Mouse (Mus musculus): ENCODE data around the gene Tenm4. TPM values are rescaled to one million over a fixed set of nuclear protein-coding genes. Genes with fewer than 3 reads are reported as not detected.
A peak's percentile ranks its signal among the peaks of the same experiment; 100 is the strongest.

Gene Tenm4
- polyA plus RNA-seq, 1 experiment from 2014 or later, result 62.8 TPM

DNA sequence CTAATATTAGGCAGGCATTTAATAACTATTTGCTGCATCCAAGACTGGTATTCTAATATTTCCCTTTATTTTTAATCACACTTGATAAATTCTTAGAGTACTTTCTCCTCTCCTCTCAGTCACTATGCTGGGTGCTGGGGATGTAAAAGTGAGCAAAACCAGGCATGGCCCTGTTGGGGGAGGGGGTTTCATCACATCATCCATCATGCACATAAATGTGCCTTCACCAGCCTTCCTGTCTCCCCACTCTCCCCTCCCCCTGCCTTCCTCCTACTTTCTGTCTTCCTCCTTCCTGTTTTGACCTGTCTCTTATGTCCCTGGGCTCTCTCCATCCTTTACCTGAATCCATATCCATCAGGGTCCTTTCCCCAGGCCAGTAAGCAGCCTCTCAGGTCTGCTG lies 416.4 kb downstream of the Tenm4 start:
- no peak overlapping the region for H3K4me3 ChIP-seq
- no peak overlapping the region for H3K9ac ChIP-seq
- ATAC-seq (ENCODE audit: insufficient number of reproducible peaks, insufficient read depth, low FRiP score, low TSS enrichment), result no peak
- H3K4me2 ChIP-seq (replicated peaks), result no peak overlapping the region
- no peaks in the 10 kb centered on the region for H3K36me3 ChIP-seq
- H3K4me1 ChIP-seq, result no peaks in the 10 kb centered on the region
- no peaks in the 10 kb centered on the region for H3K9me3 ChIP-seq
- no peaks in the 10 kb centered on the region for H3K27me3 ChIP-seq
- H3K27ac ChIP-seq, result no peak overlapping the region

DNA sequence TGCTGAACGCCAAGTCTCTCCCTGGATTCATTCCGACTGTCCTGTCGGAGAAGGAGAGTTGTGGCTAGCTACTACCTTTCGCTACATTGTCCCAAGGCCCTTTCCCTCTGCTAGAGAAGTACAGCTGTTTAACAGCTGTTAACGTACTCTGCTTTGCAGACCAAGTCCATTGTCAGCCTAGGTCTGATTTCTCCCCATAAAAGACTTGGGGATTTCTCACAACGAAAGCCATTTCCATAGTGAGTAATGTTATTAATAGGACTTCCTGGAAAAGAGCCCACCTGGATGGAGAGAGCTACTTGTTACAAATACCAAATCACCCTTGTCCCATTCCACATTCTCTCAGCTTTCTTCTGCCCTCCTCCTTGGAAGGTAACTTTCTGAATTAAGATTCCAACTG lies 417.5 kb downstream of the Tenm4 start:
- ATAC-seq (ENCODE audit: insufficient number of reproducible peaks, insufficient read depth, low FRiP score, low TSS enrichment), result no peak
- Histone ChIP-seq H3K36me3 (no peaks in the 10 kb centered on the region), H3K27me3 (no peaks in the 10 kb centered on the region), H3K4me3 (no peak overlapping the region), H3K4me2 (replicated peaks) (no peak overlapping the region), H3K27ac (no peak overlapping the region), H3K4me1 (no peaks in the 10 kb centered on the region), H3K9ac (no peak overlapping the region), H3K9me3 (no peaks in the 10 kb centered on the region)
- WGBS, result 86% methylated on average over 6 of the region's 6 CpGs

DNA sequence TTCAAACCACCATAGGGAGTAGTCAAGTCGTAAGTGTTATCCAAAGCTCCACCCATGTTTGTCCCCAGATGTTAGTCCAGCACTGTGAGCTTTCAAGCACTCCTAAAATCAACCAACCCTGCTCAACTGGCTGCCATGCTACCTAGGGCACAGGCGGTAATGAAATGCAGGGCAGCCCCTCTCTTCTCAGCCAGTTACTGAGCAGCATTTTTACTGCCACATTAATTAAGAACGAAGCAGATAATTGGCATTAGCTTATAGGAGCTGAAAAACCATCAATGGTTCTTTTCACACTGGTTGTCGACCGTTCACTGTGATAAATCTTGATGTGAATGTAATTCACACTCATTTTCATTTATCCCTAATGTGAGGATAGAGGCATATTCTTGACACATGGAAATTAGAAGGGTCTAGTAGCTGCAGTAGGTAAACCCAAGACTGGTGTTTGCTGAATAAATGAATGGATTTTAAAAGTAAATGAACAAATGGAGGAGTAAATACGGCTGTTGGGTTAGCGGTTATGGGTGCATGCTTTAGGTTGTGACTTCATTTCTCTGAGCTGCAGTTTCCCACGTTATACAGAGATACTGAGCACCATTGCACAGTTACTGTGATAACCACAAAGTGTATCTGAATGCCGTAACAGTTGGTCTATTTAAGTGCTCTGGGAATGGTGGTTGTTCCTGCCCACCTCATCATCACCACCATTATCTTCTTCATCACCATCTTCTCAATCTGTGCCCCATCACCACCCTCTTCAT lies 424.7 kb downstream of the Tenm4 start:
- H3K4me3 ChIP-seq, result no peak overlapping the region
- H3K9ac ChIP-seq, result no peak overlapping the region
- 77% methylated on average over 9 of the region's 9 CpGs for WGBS
- H3K27ac ChIP-seq, result no peak overlapping the region
- H3K36me3 ChIP-seq, result no peaks in the 10 kb centered on the region
- ATAC-seq (ENCODE audit: insufficient number of reproducible peaks, insufficient read depth, low FRiP score, low TSS enrichment), result no peak
- no peaks in the 10 kb centered on the region for H3K27me3 ChIP-seq
- peaks cover 19% of the 10 kb centered on the region for H3K4me1 ChIP-seq
- H3K4me2 ChIP-seq (replicated peaks), result no peak overlapping the region
- no peaks in the 10 kb centered on the region for H3K9me3 ChIP-seq

DNA sequence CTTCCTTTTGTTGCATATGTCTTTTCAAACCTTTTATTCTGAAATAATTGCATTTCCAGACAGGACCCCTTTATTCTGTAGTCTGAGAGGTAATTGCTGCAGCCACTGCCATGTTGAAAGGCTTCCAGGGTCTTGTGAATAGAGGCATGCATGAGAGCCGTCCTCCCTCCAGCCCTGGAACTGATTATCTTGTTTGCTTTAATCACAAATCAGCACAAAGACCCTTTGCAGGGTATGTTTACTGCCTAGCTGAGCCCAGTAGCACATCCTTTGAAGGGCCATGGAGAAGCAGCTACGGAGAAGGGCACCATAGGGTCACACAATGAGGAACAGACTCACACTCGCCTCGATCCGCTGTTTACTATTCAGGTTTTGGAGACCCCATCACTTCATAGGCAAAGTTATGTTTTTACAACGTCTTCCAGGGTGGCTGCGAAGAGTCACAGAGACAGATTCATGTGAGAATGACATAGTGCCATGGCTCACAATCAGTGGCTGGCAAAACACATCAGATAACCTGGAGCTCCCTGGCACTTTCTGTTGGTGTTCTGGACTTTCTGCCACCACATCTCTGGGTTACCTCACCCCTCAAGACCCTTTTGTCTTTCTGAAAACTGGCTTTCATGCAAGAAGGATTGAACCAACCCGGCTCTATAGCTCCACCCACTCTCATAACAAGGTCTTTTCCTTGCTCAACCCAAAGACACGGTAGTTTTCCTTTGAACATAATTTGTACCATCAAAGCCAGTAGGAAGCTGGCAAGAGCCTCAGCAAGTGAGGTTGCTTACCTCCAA lies 425.6 kb downstream of the Tenm4 start:
- ATAC-seq (ENCODE audit: insufficient number of reproducible peaks, insufficient read depth, low FRiP score, low TSS enrichment), result no peak
- Histone ChIP-seq H3K36me3 (no peaks in the 10 kb centered on the region), H3K4me1 (peaks cover 20% of the 10 kb centered on the region), H3K27ac (no peak overlapping the region), H3K4me3 (no peak overlapping the region), H3K9me3 (no peaks in the 10 kb centered on the region), H3K27me3 (no peaks in the 10 kb centered on the region), H3K9ac (no peak overlapping the region), H3K4me2 (replicated peaks) (no peak overlapping the region)
- 13% methylated on average over 9 of the region's 9 CpGs for WGBS

DNA sequence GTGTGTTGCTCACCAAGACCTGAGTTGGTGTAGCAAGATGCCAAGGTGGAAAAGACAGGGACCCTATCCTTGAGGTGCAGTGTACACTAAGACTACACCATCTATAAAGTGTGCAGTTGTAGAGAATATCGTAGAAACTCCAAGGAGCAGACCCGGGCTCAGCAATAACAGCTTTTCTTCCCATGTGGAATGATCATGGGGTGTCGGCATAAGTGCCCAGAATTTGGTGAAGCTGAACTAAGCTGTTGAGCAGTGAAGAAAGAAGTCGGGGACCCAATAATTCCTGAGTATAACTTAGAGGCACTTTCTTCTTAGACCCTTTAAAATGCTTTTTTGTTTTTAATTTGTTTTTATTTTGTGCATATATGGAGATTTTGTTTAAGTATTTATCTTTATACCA lies 426.8 kb downstream of the Tenm4 start:
- Histone ChIP-seq H3K9me3 (no peaks in the 10 kb centered on the region), H3K4me3 (no peak overlapping the region), H3K27ac (no peak overlapping the region), H3K27me3 (no peaks in the 10 kb centered on the region), H3K4me2 (replicated peaks) (no peak overlapping the region), H3K4me1 (peaks cover 20% of the 10 kb centered on the region), H3K36me3 (no peaks in the 10 kb centered on the region), H3K9ac (no peak overlapping the region)
- 97% methylated on average over 4 of the region's 4 CpGs for WGBS
- ATAC-seq (ENCODE audit: insufficient number of reproducible peaks, insufficient read depth, low FRiP score, low TSS enrichment), result no peak

DNA sequence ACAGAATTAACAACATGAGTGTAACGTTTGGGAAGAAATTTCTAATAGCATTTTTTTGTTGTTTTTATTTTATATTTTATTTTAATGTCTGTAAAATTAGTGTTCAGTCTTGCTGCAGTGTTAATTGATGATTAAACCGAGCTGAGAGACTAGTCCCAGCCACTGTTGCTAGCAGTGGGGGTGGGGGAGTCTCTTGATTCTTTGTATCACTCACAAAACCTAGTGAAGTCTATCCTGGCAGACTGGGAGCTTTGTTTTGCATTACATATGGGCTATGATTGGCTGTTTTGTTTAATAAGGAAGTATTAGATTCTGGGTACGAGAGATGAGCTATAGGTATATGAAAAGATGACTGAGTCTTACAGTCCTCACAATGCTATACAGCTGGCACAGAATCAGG lies 428.0 kb downstream of the Tenm4 start:
- Histone ChIP-seq H3K4me3 (no peak overlapping the region), H3K9me3 (no peaks in the 10 kb centered on the region), H3K27ac (no peak overlapping the region), H3K27me3 (no peaks in the 10 kb centered on the region), H3K9ac (no peak overlapping the region), H3K36me3 (no peaks in the 10 kb centered on the region), H3K4me2 (replicated peaks) (no peak overlapping the region), H3K4me1 (peaks cover 22% of the 10 kb centered on the region)
- no peak for ATAC-seq (ENCODE audit: insufficient number of reproducible peaks, insufficient read depth, low FRiP score, low TSS enrichment)
- 82% methylated on average over 3 of the region's 3 CpGs for WGBS

DNA sequence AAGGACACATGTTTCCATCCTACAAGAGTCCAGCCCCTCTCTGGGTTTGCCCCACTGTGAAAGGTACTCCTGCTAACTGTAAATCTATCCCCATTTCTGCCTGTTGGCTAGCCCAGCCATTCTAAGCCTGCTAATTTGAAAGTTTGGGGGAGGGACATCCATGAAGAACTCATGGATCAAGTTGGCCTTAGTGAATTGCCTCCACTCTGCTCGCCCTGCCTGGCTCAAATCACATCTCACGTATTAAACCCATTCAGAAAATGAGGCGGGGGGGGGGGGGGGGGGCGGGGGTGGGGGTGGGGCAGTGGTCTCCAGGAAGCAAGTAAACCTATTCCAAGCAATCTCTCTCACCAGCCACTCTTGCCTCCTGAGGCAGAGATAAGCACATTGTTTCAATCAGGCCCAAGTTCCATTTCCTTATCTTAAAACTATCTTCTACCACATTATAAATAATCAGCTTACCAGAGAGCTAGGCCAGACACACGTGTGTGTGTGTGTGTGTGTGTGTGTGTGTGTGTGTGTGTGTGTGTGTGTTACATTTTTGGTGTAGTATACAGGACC lies 429.4 kb downstream of the Tenm4 start:
- Histone ChIP-seq H3K4me2 (replicated peaks) (no peak overlapping the region), H3K36me3 (no peaks in the 10 kb centered on the region), H3K9ac (no peak overlapping the region), H3K27me3 (no peaks in the 10 kb centered on the region), H3K9me3 (no peaks in the 10 kb centered on the region), H3K4me1 (peaks cover 28% of the 10 kb centered on the region), H3K4me3 (no peak overlapping the region), H3K27ac (peak overlapping the region; percentile 65; the same call in 1 of the 2 replicates)
- WGBS, result 17% methylated on average over 5 of the region's 5 CpGs
- ATAC-seq (ENCODE audit: insufficient number of reproducible peaks, insufficient read depth, low FRiP score, low TSS enrichment), result no peak

DNA sequence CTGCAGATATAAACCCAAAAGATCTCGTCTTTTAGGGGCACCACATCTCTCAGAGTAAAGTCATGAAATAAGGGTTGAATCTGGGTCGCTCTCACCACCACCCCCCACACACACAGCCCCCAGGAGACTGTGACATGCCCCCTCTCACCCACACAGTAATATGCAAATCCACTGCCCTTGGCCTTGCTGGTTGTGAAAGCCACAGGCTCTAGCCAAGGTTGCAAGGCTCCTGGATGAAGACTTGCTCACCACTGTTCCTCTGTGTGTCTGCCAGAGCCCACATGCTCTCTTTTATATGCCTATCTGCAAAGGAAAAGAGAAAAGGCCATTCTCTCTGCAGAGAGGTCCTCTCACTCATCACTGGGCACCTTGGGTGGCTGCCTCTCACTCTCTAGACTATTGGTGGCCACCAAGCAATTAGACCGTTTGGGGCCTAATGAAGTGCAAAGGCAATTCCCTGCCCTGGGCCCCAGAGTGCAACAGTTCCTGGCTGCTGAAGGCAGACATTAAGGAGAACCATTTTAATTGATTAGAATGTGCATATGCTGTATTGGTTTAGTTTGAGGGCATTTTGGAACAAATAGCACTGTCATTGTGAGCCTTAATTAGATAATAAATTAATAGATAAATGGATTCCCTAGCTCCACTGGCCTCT lies 433.2 kb downstream of the Tenm4 start:
- Histone ChIP-seq H3K4me3 (no peak overlapping the region), H3K36me3 (no peaks in the 10 kb centered on the region), H3K27ac (peak overlapping the region; percentile 79), H3K9ac (no peak overlapping the region), H3K27me3 (no peaks in the 10 kb centered on the region), H3K4me2 (replicated peaks) (no peak overlapping the region), H3K4me1 (peaks cover 19% of the 10 kb centered on the region), H3K9me3 (no peaks in the 10 kb centered on the region)
- no peak for ATAC-seq (ENCODE audit: insufficient number of reproducible peaks, insufficient read depth, low FRiP score, low TSS enrichment)
- WGBS, result 69% methylated on average over 3 of the region's 3 CpGs

DNA sequence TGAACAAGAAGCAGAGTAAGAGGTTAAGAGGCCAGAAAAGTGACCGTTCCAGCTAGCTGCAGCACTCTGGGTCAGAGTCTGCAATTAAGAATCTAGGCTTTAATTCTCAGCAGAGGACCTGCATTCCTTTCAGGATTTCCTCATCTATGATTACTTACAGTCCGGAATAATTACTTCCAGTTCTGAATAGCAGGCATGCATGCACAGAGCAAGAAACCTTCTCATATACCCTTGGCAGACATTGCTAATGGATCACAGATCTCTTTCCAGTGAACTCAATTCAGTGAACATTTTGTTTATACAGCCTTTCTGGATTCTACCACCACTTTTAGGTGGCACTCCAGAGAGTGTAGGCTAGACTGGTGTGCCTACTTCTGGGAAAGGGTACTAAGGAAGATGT lies 434.3 kb downstream of the Tenm4 start:
- H3K36me3 ChIP-seq, result no peaks in the 10 kb centered on the region
- no peaks in the 10 kb centered on the region for H3K27me3 ChIP-seq
- peak overlapping the region; percentile 79; the same call in 1 of the 2 replicates for H3K27ac ChIP-seq
- no peak overlapping the region for H3K4me3 ChIP-seq
- peaks cover 13% of the 10 kb centered on the region for H3K4me1 ChIP-seq
- no peaks in the 10 kb centered on the region for H3K9me3 ChIP-seq
- no peak overlapping the region for H3K9ac ChIP-seq
- ATAC-seq (ENCODE audit: insufficient number of reproducible peaks, insufficient read depth, low FRiP score, low TSS enrichment), result no peak
- no peak overlapping the region for H3K4me2 ChIP-seq (replicated peaks)
- 14% methylated on average over 2 of the region's 2 CpGs for WGBS

DNA sequence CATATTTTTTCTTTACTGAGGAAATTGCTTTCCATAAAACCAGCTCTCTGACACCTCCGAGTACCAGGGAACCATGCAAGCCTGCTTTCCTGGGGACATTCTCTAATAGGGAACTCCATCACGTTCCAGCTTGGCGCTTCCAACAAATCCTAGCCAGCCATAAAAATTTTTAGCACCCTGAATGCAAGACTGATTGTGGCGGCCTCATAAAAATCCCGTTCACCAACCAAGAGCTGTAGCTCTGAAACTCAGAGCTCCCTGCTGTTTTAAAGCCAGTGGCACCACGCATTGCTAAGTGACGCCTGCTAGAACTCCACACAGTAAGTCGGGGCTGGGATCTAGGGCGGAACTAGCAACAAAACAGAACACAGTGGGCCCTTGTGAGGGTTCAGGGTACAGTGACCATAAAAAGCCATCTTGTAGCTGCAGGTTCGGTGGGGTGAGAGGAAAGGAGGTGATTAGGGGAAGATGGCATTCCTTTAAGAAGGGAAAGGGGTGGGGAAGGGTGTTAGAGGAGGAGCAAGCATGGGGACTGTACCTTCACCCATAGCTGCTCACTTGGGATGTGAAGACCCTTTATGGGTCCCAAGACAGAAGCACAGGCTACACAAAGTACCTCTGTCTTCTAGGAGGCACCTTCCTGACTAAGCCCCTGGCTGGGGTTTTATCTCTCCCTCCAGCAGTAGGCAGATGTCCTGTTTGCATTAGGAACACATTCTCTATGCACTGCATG lies 439.0 kb downstream of the Tenm4 start:
- no peaks in the 10 kb centered on the region for H3K27me3 ChIP-seq
- H3K4me2 ChIP-seq (replicated peaks), result no peak overlapping the region
- no peak overlapping the region for H3K9ac ChIP-seq
- WGBS, result 63% methylated on average over 10 of the region's 10 CpGs
- no peak for ATAC-seq (ENCODE audit: insufficient number of reproducible peaks, insufficient read depth, low FRiP score, low TSS enrichment)
- no peaks in the 10 kb centered on the region for H3K9me3 ChIP-seq
- H3K27ac ChIP-seq, result no peak overlapping the region
- no peaks in the 10 kb centered on the region for H3K36me3 ChIP-seq
- no peak overlapping the region for H3K4me3 ChIP-seq
- no peaks in the 10 kb centered on the region for H3K4me1 ChIP-seq

DNA sequence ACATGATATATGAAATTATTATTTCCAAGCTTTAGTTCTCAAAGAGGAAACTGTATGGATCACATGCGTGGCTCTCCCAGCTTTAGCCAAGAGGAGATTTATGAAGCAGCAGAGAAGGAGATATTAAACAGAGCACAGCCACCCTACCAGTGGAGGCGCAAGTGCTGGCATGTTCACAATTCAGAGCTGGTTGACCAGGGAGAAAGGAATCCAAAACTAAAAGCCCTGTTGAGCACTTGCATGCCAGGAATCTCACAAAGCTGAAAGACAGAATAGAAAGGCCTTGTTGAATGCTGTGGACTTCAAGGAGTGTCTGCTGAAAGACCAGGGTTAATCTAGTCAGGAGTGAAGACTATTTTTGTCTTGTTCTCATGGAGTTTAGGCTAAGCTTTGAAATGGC lies 446.3 kb downstream of the Tenm4 start:
- no peak overlapping the region for H3K4me3 ChIP-seq
- H3K36me3 ChIP-seq, result no peaks in the 10 kb centered on the region
- no peak overlapping the region for H3K9ac ChIP-seq
- H3K4me2 ChIP-seq (replicated peaks), result no peak overlapping the region
- no peak for ATAC-seq (ENCODE audit: insufficient number of reproducible peaks, insufficient read depth, low FRiP score, low TSS enrichment)
- no peaks in the 10 kb centered on the region for H3K9me3 ChIP-seq
- WGBS, result 88% methylated on average over 2 of the region's 2 CpGs
- H3K27me3 ChIP-seq, result no peaks in the 10 kb centered on the region
- no peak overlapping the region for H3K27ac ChIP-seq
- peaks cover 4% of the 10 kb centered on the region; the same call in 1 of the 2 replicates for H3K4me1 ChIP-seq

Measured in embryonic facial prominence, embryonic 12.5 days (tissue).